Mouse (Mus musculus): ENCODE data around the gene Thumpd3.
A peak's percentile ranks its signal among the peaks of the same experiment; 100 is the strongest.

The Thumpd3 gene

GRCm38 (mm10) chr6:113079492-113079891 is 33.5 kb downstream of the Thumpd3 start:
- peak; percentile 18 for DNase-seq

GRCm38 (mm10) chr6:113082229-113082628 is 36.2 kb downstream of the Thumpd3 start:
- DNase-seq = peak; percentile 17

- no peak for DNase-seq
These were observed 38.6 kb downstream of the Thumpd3 start for GRCm38 (mm10) chr6:113084590-113084989.

GRCm38 (mm10) chr6:113093206-113093605 is 47.2 kb downstream of the Thumpd3 start:
- DNase-seq = no peak

GRCm38 (mm10) chr6:113095547-113095946 is 49.5 kb downstream of the Thumpd3 start:
- no peak for DNase-seq

- DNase-seq = no peak
These were observed 51.6 kb downstream of the Thumpd3 start for GRCm38 (mm10) chr6:113097662-113098061.

GRCm38 (mm10) chr6:113099640-113100289 is 53.7 kb downstream of the Thumpd3 start:
- no peak for DNase-seq

- no peak for DNase-seq
These were observed 56.5 kb downstream of the Thumpd3 start for GRCm38 (mm10) chr6:113102541-113102940.

- DNase-seq = peak; percentile 84
These were observed 57.7 kb downstream of the Thumpd3 start for GRCm38 (mm10) chr6:113103765-113104164.

- no peak for DNase-seq
These were observed 63.4 kb downstream of the Thumpd3 start for GRCm38 (mm10) chr6:113109378-113109777.

GRCm38 (mm10) chr6:113109956-113110355 is 63.9 kb downstream of the Thumpd3 start:
- DNase-seq = no peak
